Mouse (Mus musculus) lung, postnatal 10 days (tissue): ENCODE measurements at regions not wholly inside any gene's neighbourhood (a gene's known extent, or its start where the extent isn't known, plus 50 kb on each side); places are given as distances from the start of the nearest gene placed in this dataset.
A peak's percentile ranks its signal among the peaks of the same experiment; 100 is the strongest.
"Not testable (repeated sequence)": the region's sequence is repeated elsewhere in the genome, so short reads cannot be mapped to it uniquely, and the experiment has no call there.

Experiments
- DNase-seq: peaks from one replicate; pipeline ENCODE4 v3.0.0; 2021

- no peak for DNase-seq
Measured at GRCm38 (mm10) chr12:90664436-90664835, 73.8 kb downstream of the Dio2 start.

DNA sequence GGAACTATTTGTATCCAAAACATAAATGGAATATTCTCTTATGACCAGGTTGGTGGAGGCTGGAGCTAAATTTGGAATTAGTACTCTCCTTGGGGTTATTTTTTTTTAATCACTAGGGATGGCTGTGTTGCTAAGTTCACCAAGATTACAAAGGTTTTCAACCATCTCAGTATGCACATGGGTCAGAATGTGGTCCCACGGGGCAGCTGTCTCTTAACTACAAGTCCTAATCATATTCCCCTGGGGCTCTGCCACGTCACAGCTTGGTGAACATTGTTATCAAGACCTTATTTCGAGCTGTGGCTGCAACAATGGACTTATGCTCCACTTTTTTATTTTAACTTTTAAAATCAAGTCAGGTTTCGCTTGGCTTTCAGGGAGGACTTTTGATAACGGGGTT lies 92.8 kb downstream of the Dio2 start:
- no peak for DNase-seq

GRCm38 (mm10) chr12:90643891-90644290 lies 94.3 kb downstream of the Dio2 start:
- DNase-seq = peak; percentile 3

DNA sequence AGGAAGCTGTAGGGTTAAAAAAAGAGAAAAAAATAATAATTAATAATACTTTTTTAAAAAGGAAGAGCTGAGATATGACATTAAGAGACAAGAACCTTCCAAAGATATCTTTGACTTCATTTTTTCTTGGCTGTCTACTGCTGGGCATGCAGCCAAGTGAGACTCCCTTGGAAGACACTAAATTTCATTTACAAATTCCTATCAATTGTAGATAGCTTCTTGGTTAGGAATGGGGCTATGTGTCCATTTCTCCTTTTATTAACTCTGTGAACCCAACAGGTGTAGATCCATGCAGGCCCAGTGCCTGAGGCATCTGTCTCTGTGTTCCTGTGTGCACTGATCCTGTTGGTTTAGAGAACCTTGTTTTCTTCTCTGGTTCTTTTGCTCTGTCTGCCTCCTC lies 113.4 kb downstream of the Dio2 start:
- DNase-seq = peak; percentile 3

DNA sequence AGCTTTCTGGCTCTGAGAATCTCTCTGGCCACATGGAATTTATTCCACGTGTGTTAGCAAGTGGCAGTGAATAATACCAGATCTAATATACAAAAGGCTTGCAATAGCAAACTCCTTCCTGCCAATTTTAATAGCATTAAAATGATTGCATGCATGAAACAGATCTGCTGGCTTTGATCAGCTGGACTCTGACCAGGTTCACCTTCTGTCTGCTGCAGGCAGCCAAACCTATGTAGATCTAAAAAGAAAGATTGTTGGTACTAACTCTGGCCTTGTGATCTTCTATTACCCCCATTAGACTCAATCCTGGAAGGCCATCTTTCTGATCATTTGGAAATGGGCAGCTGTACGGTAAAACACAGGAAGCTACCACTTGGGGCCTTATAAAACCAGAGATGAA lies 114.8 kb downstream of the Dio2 start:
- DNase-seq = no peak

DNA sequence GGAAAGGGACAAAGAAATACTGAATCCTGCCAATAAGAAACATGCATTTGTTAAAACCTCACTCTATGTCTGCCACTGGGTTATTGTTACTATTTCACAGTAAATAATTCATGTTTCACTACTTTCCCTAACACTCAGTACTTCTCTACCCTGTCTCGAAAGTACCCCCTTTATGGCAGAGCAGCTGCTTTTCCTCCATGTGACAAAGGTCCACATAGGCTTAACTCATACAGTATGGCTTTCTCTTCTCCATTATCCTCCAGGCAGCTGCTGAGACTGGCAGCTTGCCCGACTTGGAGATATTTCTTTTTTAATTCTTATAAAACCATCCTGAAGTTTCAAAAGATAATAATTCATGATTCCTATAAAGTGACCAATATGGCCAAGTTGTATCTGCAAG lies 129.4 kb downstream of the Dio2 start:
- DNase-seq = no peak

GRCm38 (mm10) chr12:90607894-90608293 lies 130.3 kb downstream of the Dio2 start:
- DNase-seq = no peak

GRCm38 (mm10) chr12:90580006-90580405 lies 158.2 kb downstream of the Dio2 start:
- no peak for DNase-seq

DNA sequence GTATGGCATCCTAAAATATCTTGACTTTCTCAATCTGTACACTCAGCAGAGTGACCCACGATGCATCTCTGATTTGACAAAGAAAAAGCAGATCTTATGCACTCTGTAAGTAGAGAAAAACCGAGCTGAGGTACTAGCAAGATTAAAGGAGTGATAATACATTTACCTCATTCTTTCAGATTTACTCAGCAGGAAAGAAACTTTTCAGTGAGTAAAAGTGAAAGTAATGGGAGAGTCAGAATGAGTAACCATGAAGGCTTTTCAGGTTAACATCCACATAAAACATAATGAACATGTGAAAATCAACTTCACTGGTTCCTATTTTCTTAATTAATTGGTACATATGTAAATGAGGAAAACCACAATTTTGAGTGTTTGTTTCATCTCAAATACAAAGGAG lies 162.1 kb downstream of the Dio2 start:
- no peak for DNase-seq

DNA sequence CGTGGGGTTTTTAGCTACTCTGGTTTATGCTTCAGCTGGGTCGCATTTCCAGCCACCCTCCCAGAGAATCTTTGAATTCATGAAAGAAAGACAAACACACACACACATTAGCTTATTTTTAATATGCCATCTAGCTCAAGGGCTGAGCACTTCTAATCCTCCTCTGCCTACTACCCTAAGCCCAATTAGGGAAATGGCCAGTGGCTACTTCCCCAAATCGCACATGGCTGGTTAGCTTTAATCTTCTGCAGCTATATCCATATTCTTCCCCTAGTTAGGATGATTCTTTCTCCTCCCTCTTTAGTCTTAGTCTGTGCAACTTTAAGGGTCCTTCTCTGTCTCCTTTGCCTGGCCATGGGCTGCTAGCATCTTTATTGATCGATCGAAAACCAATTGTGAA lies 166.3 kb downstream of the Dio2 start:
- DNase-seq = no peak

- no peak for DNase-seq
Measured at GRCm38 (mm10) chr12:90571506-90571905, 166.7 kb downstream of the Dio2 start.

DNA sequence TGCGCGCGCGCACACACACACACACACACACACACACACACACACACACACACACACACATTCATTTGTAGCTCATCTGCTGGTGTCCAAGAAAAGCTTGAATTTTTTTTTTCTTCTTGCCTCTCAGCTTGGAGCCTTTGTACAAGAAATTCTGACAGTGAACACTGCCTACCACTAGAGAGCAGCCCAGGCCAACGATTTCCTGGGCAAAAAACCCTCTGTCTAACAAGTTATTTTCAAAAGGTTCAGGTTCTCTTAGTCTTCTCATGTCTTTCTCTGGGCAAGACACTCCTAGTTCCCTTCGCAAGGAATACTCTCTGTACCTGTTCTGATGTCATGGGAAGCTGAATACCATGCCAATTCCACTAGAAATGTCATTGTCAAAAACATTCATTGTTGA lies 171.9 kb downstream of the Dio2 start:
- DNase-seq = peak; percentile 41

DNA sequence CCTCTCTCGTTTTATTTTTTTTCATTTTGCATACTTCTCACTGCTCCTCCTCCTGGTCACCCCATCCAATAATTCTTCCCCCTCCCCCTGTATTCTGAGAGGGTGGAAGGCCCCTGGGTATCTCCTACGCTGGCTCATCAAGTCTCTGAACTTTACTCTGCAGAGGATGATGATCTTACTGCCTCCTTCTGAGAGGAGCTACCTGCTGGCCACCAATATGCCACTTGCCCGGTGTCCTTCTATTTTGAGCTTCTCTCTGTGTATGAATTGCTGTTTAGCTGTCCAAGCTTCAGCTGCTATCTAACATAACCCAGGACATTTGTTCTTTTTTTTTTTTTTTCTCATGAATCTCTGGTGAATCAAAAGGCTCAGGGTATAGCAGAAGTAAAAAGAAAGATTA lies 173.2 kb downstream of the Dio2 start:
- no peak for DNase-seq

- not testable (repeated sequence) for DNase-seq
Measured at GRCm38 (mm10) chr12:90564594-90564993, 173.6 kb downstream of the Dio2 start.

DNA sequence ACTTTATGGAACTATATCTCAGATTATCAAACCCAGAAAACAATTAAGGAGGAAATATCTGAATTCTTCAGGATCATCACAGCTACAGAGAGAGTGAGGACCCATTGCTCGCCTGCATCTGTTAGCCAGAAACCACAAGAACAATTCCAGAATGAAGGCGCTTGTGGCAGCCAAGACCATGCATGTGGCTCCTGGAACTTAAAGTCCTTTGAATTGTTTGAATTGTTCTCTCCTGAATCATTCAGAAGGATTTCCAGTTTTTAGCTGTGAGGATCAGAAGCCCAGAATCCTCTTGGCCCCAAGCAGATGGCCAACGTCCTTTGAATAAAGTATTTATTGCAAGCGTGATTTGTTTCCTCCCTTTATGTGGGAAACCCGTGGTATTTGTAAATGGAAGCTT lies 195.9 kb downstream of the Dio2 start:
- DNase-seq = no peak
